Mouse (Mus musculus) intestine, postnatal 0 days (tissue): ENCODE data around the gene Dab1. TPM values are rescaled to one million over a fixed set of nuclear protein-coding genes. Genes with fewer than 3 reads are reported as not detected.

ENCODE experiments used
- ATAC-seq: fragments of 200-750 bp; cut with Nextera tagmentation; 2 replicates; pipeline ENCODE4 v1.8.0; 2017; ENCODE audit warnings: mild to moderate bottlenecking, moderate TSS enrichment, moderate library complexity
- H3K27ac ChIP-seq: fragments of 300-500 bp; sonication (generic); 2 replicates; pipeline ENCODE4 v1.5.1; 2014; ENCODE audit warnings: mild to moderate bottlenecking, low read depth, low read length, moderate library complexity
- H3K27me3 ChIP-seq: fragments of 300-500 bp; sonication (generic); replicated peaks from 2 replicates; pipeline ENCODE4 v1.6.1; 2014; ENCODE audit warnings: low read length, mixed read lengths; ENCODE audit not compliant: control insufficient read depth, insufficient read depth
- H3K36me3 ChIP-seq: fragments of 300-500 bp; sonication (generic); 2 replicates; pipeline ENCODE4 v1.6.1; 2014; ENCODE audit warnings: mild to moderate bottlenecking, moderate library complexity; ENCODE audit not compliant: control insufficient read depth, insufficient read depth
- H3K4me1 ChIP-seq: fragments of 300-500 bp; sonication (generic); replicated peaks from 2 replicates; pipeline ENCODE4 v1.6.1; 2014; ENCODE audit warnings: antibody characterized with exemption, low read length, mixed read lengths; ENCODE audit not compliant: control insufficient read depth, insufficient read depth
- H3K4me2 ChIP-seq: fragments of 300-500 bp; sonication (generic); replicated peaks from 2 replicates; pipeline ENCODE4 v1.6.1; 2014; ENCODE audit warnings: low read depth, mild to moderate bottlenecking, moderate library complexity
- H3K4me3 ChIP-seq: fragments of 300-500 bp; sonication (generic); 2 replicates; pipeline ENCODE4 v1.5.1; 2014; ENCODE audit warnings: low read depth, low read length
- H3K9ac ChIP-seq: fragments of 300-500 bp; sonication (generic); 2 replicates; pipeline ENCODE4 v1.6.1; 2014; ENCODE audit warnings: mild to moderate bottlenecking, low read depth, low read length
- H3K9me3 ChIP-seq: fragments of 300-500 bp; sonication (generic); 2 replicates; pipeline ENCODE4 v1.6.1; 2016; ENCODE audit warnings: mixed run types; ENCODE audit not compliant: control insufficient read depth
- CTCF ChIP-seq: sonication (generic); IDR thresholded peaks from 2 replicates; pipeline ENCODE4 v1.5.1; 2016; ENCODE audit warnings: low read depth, mild to moderate bottlenecking, control low read depth, antibody characterized with exemption, moderate library complexity
- WGBS: fragments of 180-500 bp; shearing (Covaris S2); extraction: QIAGEN DNeasy Blood & Tissue Kit; methylation state at CpG from one replicate; pipeline ENCODE4 v1.1.7; 2014; 5-methylcytosine and 5-hydroxymethylcytosine counted together
- polyA plus RNA-seq: library from polyadenylated mRNA; unstranded; fragments of >200 nt; fragmentation: Nextera tagmentation; extraction: Ambion mirVana; gene quantifications from 2 replicates; pipeline ENCODE4 v1.2.1, GENCODE M21; 2015

The Dab1 gene
- polyA plus RNA-seq = 61.3 and 66.8 TPM in 2 replicates

DNA sequence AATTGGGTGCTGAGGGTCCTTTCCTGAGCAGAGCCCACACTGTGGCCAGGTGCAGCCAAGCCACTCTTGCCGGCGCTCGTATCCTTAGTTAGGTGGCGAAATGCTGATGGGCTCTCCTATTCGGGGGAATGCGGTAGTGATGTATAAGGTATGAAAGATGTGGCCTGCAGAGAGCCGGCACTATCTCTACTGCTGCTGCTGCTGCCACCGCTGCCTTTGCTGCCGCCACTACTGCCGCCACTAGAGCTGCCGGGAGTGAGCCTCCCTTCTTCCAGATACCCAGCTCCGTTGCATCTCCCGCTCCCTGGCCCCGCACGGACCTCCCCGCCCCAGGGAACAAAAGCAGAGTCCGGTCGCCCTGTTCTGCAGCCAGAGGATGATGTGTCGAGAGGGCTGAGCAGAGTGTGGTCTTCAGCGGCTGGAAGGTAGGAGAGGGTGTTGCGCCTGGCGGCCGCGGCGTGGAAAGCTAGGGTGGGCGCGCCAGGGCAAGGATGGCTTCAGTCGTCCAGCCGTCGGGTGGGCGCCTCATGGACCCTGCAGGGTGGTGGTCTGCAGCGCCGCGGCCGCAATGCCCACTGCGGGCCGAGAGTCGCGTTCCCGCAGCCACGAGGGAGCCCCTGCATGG is at the start of gene Dab1:
Gene Dab1 (plus strand): TSS at position 39 of the 625 bp plus-strand sequence.
- H3K4me1 ChIP-seq = no peaks in the 10 kb centered on the region
- H3K27me3 ChIP-seq = peaks cover 21% of the 10 kb centered on the region
- H3K27ac ChIP-seq = no peak within 1 kb of the TSS
- H3K4me2 ChIP-seq = peak within 1 kb of the TSS; percentile 21; the same call in 1 of the 2 replicates
- no peak within 1 kb of the TSS for H3K9ac ChIP-seq
- WGBS = under 1% methylated on average over 41 of the region's 41 CpGs
- TF ChIP-seq CTCF = no peak
- no peak for ATAC-seq
- H3K4me3 ChIP-seq = no peak within 1 kb of the TSS
- no peaks in the 10 kb centered on the region for H3K36me3 ChIP-seq
- H3K9me3 ChIP-seq = no peaks in the 10 kb centered on the region

DNA sequence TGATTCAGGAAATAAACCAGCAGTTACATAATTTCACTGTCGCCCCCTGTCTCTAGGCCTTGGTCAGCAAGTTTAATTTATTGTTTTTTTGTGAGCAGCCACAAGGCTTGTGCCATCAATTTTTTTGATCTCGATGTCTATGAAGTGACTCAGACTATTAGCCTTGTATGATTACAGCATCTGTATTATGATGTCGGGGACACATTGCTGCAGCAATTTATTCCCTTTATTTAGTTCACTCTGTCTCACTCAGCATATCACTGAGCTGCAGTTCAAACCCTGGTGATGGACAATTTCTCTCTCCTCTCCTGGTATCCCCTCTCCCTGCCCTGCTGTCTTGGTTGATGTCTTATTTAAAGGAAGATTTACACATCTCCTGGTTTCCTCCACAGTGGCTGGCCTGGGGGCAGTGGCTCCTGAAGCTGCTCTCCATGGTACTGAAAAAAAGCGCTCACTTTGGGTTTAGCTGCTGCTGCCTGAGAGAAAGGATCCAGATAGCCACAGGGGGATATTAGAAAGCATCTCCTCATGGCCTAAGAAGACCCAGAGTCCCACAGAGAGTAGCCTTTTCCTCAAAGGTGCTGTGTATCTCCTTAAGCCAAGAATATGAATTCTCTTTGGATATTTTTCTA is 47.3 kb upstream of the Dab1 start:
- H3K9me3 ChIP-seq = no peaks in the 10 kb centered on the region
- no peak overlapping the region for H3K27ac ChIP-seq
- no peak overlapping the region for H3K9ac ChIP-seq
- no peaks in the 10 kb centered on the region for H3K4me1 ChIP-seq
- H3K36me3 ChIP-seq = no peaks in the 10 kb centered on the region
- no peak for ATAC-seq
- H3K4me2 ChIP-seq = no peak overlapping the region
- TF ChIP-seq CTCF = no peak
- 57% methylated on average over 4 of the region's 4 CpGs for WGBS
- no peak overlapping the region for H3K4me3 ChIP-seq
- no peaks in the 10 kb centered on the region for H3K27me3 ChIP-seq

GRCm38 (mm10) chr4:103575556-103575955 is 43.6 kb upstream of the Dab1 start:
- H3K36me3 ChIP-seq = no peaks in the 10 kb centered on the region
- no peak for ATAC-seq
- H3K4me1 ChIP-seq = no peaks in the 10 kb centered on the region
- H3K4me3 ChIP-seq = no peak overlapping the region
- H3K9me3 ChIP-seq = no peaks in the 10 kb centered on the region
- no peak overlapping the region for H3K9ac ChIP-seq
- TF ChIP-seq CTCF = no peak
- 92% methylated on average over 2 of the region's 2 CpGs for WGBS
- no peak overlapping the region for H3K4me2 ChIP-seq
- H3K27ac ChIP-seq = no peak overlapping the region
- H3K27me3 ChIP-seq = no peaks in the 10 kb centered on the region

DNA sequence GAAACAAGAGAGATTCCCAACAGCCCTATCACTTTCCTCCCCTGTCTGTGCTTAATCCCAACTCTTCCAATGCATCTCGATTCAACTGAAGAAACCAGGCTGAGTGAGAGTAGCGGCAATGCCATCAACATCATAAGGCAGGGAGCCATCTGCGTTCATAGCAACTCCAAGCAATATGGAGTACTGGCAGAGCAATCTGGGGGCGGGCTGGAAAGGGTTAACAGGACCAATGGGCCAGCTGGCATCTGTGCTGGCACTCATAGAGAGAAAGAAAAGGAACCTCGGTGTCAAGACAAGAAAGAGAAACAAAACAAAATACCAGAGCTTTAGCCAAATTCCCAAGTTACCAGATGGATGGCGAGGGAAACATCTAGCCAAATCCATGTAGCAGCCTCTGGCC is 42.9 kb upstream of the Dab1 start:
- Histone ChIP-seq H3K4me2 (no peak overlapping the region), H3K9me3 (no peaks in the 10 kb centered on the region), H3K4me1 (no peaks in the 10 kb centered on the region), H3K9ac (no peak overlapping the region), H3K4me3 (no peak overlapping the region), H3K27ac (no peak overlapping the region), H3K27me3 (no peaks in the 10 kb centered on the region), H3K36me3 (no peaks in the 10 kb centered on the region)
- TF ChIP-seq CTCF = no peak
- 82% methylated on average over 6 of the region's 6 CpGs for WGBS
- no peak for ATAC-seq

GRCm38 (mm10) chr4:103577111-103577815 is 41.9 kb upstream of the Dab1 start:
- no peaks in the 10 kb centered on the region for H3K36me3 ChIP-seq
- 75% methylated on average over 4 of the region's 4 CpGs for WGBS
- no peak for TF ChIP-seq CTCF
- no peak for ATAC-seq
- no peak overlapping the region for H3K27ac ChIP-seq
- no peak overlapping the region for H3K4me3 ChIP-seq
- no peak overlapping the region for H3K4me2 ChIP-seq
- no peaks in the 10 kb centered on the region for H3K9me3 ChIP-seq
- H3K4me1 ChIP-seq = no peaks in the 10 kb centered on the region
- no peaks in the 10 kb centered on the region for H3K27me3 ChIP-seq
- no peak overlapping the region for H3K9ac ChIP-seq

DNA sequence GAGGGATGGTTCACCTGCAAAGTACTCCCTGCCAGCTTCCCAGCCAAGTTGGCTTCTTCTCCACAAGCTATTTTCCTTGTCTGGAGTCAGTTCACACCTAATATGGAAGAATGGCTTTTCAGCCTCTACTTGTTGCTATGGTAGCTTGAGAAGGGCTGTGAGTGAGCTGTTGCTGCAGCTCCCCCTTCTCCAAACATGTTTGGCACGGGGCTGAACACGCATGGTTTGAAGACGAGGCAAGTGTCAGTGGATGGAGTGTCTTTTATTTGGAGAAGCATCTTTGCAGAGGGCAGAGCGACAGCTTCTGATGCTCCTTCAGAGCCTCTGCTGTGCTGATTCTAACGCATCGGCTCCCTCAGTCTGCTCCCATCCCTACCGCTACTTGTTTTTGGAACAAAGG is 41.3 kb upstream of the Dab1 start:
- TF ChIP-seq CTCF = no peak
- WGBS = 84% methylated on average over 7 of the region's 7 CpGs
- no peak overlapping the region for H3K4me2 ChIP-seq
- no peaks in the 10 kb centered on the region for H3K4me1 ChIP-seq
- ATAC-seq = no peak
- H3K36me3 ChIP-seq = no peaks in the 10 kb centered on the region
- H3K9me3 ChIP-seq = no peaks in the 10 kb centered on the region
- H3K27me3 ChIP-seq = no peaks in the 10 kb centered on the region
- no peak overlapping the region for H3K9ac ChIP-seq
- H3K4me3 ChIP-seq = no peak overlapping the region
- no peak overlapping the region for H3K27ac ChIP-seq
